ENCODE assay signal across 9 mouse cellular contexts in the genomic region with DNA sequence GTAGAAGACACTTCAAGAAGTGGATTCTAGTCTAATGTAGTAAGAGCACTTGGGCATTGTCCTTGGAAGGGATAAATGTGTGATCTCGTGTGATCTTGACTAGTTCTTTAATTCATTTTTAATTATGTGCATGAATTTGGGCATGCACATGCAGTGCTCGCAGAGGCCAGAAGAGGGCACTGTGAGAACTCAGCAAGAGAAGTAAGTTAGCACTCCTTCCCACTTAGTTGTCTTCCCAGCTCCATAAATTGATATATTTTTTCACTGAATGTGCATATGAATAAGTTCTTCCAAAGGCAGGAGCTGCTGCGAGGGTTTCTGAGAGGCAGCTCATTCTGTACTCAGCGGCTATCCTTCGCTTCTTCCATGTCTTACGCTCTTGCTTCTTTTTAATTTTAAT. TPM values are rescaled to one million over a fixed set of nuclear protein-coding genes. Genes with fewer than 3 reads are reported as not detected.
A peak's percentile ranks its signal among the peaks of the same experiment; 100 is the strongest.
DNase-seq lines count a peak whose midpoint lies in the region; ATAC-seq and TF ChIP-seq lines count a peak whose summit lies in the region.
"Had no signal": no experiment of that assay in that cellular context is flagged by ENCODE, and none has a peak within 500 bp of the region (broad histone marks: within the 10 kb centered on the region; RNA-seq: fewer than 3 reads in every experiment).

No protein-coding gene starts in this region.

- 34% methylated on average over 6 of the region's 6 CpGs for WGBS in embryonic facial prominence, embryonic 14.5 days
- 38% methylated on average over 6 of the region's 6 CpGs for WGBS in lung, embryonic 14.5 days
- WGBS in stomach, postnatal 0 days, result 30% methylated on average over 6 of the region's 6 CpGs

- no peak overlapping the region for H3K9ac ChIP-seq in embryonic facial prominence, embryonic 14.5 days (ENCODE audit: low read depth, low read length)
- H3K9ac ChIP-seq in lung, embryonic 14.5 days, result no peak overlapping the region
- no peak overlapping the region for H3K9ac ChIP-seq in stomach, postnatal 0 days (ENCODE audit: low read length)
- H3K9ac ChIP-seq: limb, embryonic 12.5 days had no signal

- DNase-seq in cerebellum, adult 11 months, result peak; percentile 61
- peak; percentile 78 for DNase-seq in 3T3-L1 (ENCODE audit: low read depth, low spot score)
- DNase-seq in adrenal gland, postnatal 36 days, result peak; percentile 67 to 74
- peak; percentile 72 for DNase-seq in embryonic facial prominence, embryonic 14.5 days (ENCODE audit: low spot score)
- DNase-seq in kidney, postnatal 25 days, result peak; percentile 55 to 76
- DNase-seq in lung, embryonic 14.5 days, result peak; percentile 92
- peak; percentile 71 for DNase-seq in stomach, postnatal 0 days (ENCODE audit: low spot score)

- peak; percentile 88 for TF ChIP-seq CTCF in lung, embryonic 14.5 days (IDR thresholded peaks at IDR 0.05; ENCODE audit: low read depth)
- peak; percentile 93 for TF ChIP-seq CTCF in stomach, postnatal 0 days (IDR thresholded peaks at IDR 0.05; ENCODE audit: low read depth)

- peaks cover 4% of the 10 kb centered on the region for H3K4me1 ChIP-seq in embryonic facial prominence, embryonic 14.5 days (ENCODE audit: control insufficient read depth, insufficient read depth, low read length)
- H3K4me1 ChIP-seq in lung, embryonic 14.5 days (ENCODE audit: insufficient read depth), result no peaks in the 10 kb centered on the region
- peaks cover 4% of the 10 kb centered on the region; the same call in 1 of the 2 replicates for H3K4me1 ChIP-seq in stomach, postnatal 0 days (replicated peaks; ENCODE audit: control insufficient read depth, insufficient read depth)

- TF ChIP-seq EP300 in stomach, postnatal 0 days (optimal IDR thresholded peaks at IDR 0.05), result no peak

- no peaks in the 10 kb centered on the region for H3K36me3 ChIP-seq in embryonic facial prominence, embryonic 14.5 days (ENCODE audit: control insufficient read depth, insufficient read depth, low read length)
- no peaks in the 10 kb centered on the region for H3K36me3 ChIP-seq in lung, embryonic 14.5 days (ENCODE audit: insufficient read depth)
- H3K36me3 ChIP-seq in stomach, postnatal 0 days (ENCODE audit: control insufficient read depth, insufficient read depth, low read length), result no peaks in the 10 kb centered on the region
- H3K36me3 ChIP-seq: limb, embryonic 12.5 days had no signal

- ATAC-seq in cerebellum, adult (ENCODE audit: insufficient number of reproducible peaks, low FRiP score, low TSS enrichment), result no peak
- ATAC-seq in embryonic facial prominence, embryonic 14.5 days (ENCODE audit: low read depth), result no peak
- no peak for ATAC-seq in lung, embryonic 14.5 days (ENCODE audit: insufficient read depth)
- ATAC-seq in stomach, postnatal 0 days (ENCODE audit: low FRiP score, low TSS enrichment), result no peak

- H3K4me2 ChIP-seq in embryonic facial prominence, embryonic 14.5 days (ENCODE audit: low read depth, low read length), result no peak overlapping the region
- H3K4me2 ChIP-seq in lung, embryonic 14.5 days, result no peak overlapping the region
- H3K4me2 ChIP-seq in stomach, postnatal 0 days (replicated peaks; ENCODE audit: low read depth), result no peak overlapping the region
- H3K4me2 ChIP-seq: limb, embryonic 12.5 days had no signal

- no peaks in the 10 kb centered on the region for H3K9me3 ChIP-seq in embryonic facial prominence, embryonic 14.5 days (ENCODE audit: control insufficient read depth, low read length)
- H3K9me3 ChIP-seq in lung, embryonic 14.5 days (ENCODE audit: low read depth, low read length), result no peaks in the 10 kb centered on the region
- no peaks in the 10 kb centered on the region for H3K9me3 ChIP-seq in stomach, postnatal 0 days (ENCODE audit: control insufficient read depth, low read length)
- H3K9me3 ChIP-seq: limb, embryonic 12.5 days had no signal

- H3K27ac ChIP-seq in embryonic facial prominence, embryonic 14.5 days (replicated peaks; ENCODE audit: low read depth, low read length), result no peak overlapping the region
- no peak overlapping the region for H3K27ac ChIP-seq in lung, embryonic 14.5 days (ENCODE audit: low read depth)
- H3K27ac ChIP-seq in stomach, postnatal 0 days (replicated peaks), result no peak overlapping the region
- H3K27ac ChIP-seq: limb, embryonic 12.5 days had no signal

- no peaks in the 10 kb centered on the region for H3K27me3 ChIP-seq in embryonic facial prominence, embryonic 14.5 days (replicated peaks; ENCODE audit: control insufficient read depth, insufficient read depth, low read length)
- no peaks in the 10 kb centered on the region for H3K27me3 ChIP-seq in lung, embryonic 14.5 days (ENCODE audit: insufficient read depth, low read length)
- H3K27me3 ChIP-seq in stomach, postnatal 0 days (ENCODE audit: control insufficient read depth, insufficient read depth, low read length), result no peaks in the 10 kb centered on the region

- H3K4me3 ChIP-seq in embryonic facial prominence, embryonic 14.5 days (ENCODE audit: low read depth, low read length), result no peak overlapping the region
- H3K4me3 ChIP-seq in lung, embryonic 14.5 days (ENCODE audit: low read depth, low read length), result no peak overlapping the region
- H3K4me3 ChIP-seq in stomach, postnatal 0 days (ENCODE audit: low read depth, low read length), result no peak overlapping the region
- H3K4me3 ChIP-seq: limb, embryonic 12.5 days had no signal

RNA-seq across cellular contexts. Expression of a gene that starts 3.2 kb away (rescaled TPM):
- not detected for total RNA-seq in adrenal gland, postnatal 36 days (2021)
- 0.10 TPM in 1 of 2 replicates, not detected in the other for polyA plus RNA-seq in embryonic facial prominence, embryonic 14.5 days (2014; fragmentation: Nextera tagmentation; extraction: Ambion mirVana)
- 0.18 and 0.21 TPM in 2 replicates for polyA plus RNA-seq in lung, embryonic 14.5 days (2014; fragmentation: Nextera tagmentation; extraction: Ambion mirVana)
- 0.07 TPM in 1 of 2 replicates, not detected in the other for polyA plus RNA-seq in stomach, postnatal 0 days (2015; fragmentation: Nextera tagmentation; extraction: Ambion mirVana)

RNA-seq across cellular contexts. Expression of a gene that starts 24.3 kb away (rescaled TPM):
- not detected for total RNA-seq in adrenal gland, postnatal 36 days (2021)
- polyA plus RNA-seq in embryonic facial prominence, embryonic 14.5 days (2014; fragmentation: Nextera tagmentation; extraction: Ambion mirVana), result 0.68 and 0.70 TPM in 2 replicates
- polyA plus RNA-seq in lung, embryonic 14.5 days (2014; fragmentation: Nextera tagmentation; extraction: Ambion mirVana), result 0.77 and 1.1 TPM in 2 replicates
- polyA plus RNA-seq in stomach, postnatal 0 days (2015; fragmentation: Nextera tagmentation; extraction: Ambion mirVana), result 0.23 and 0.38 TPM in 2 replicates

RNA-seq across cellular contexts. Expression of a gene that starts 37.9 kb away (rescaled TPM):
- total RNA-seq in adrenal gland, postnatal 36 days (2021), result not detected
- 3.6 and 4.7 TPM in 2 replicates for polyA plus RNA-seq in embryonic facial prominence, embryonic 14.5 days (2014; fragmentation: Nextera tagmentation; extraction: Ambion mirVana)
- polyA plus RNA-seq in lung, embryonic 14.5 days (2014; fragmentation: Nextera tagmentation; extraction: Ambion mirVana), result not detected in 2 replicates
- 29.5 and 31.1 TPM in 2 replicates for polyA plus RNA-seq in stomach, postnatal 0 days (2015; fragmentation: Nextera tagmentation; extraction: Ambion mirVana)
